23 mouse cellular contexts compared by ENCODE assay signal in the genomic region with DNA sequence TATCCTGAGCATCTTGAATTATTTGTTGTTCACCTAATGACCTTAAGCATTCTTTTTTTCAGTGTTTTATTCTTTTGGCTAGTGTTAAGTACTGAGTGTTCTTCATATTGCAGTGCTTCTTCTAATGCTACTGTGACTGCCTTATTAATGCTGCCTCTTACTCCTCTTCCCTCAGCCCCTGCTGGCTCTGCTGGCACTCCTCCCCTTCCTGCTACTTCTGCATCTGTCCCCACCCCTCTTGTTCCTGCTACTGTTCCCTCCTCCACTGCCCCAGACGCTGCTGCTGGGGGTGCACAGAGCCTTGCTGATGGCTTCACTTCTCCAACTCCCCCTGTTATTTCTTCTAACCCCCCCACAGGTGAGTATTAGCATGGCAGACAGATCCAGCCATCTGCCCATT. TPM values are rescaled to one million over a fixed set of nuclear protein-coding genes. Genes with fewer than 3 reads are reported as not detected.
DNase-seq lines count a peak whose midpoint lies in the region; ATAC-seq lines count a peak whose summit lies in the region.
"Had no signal": no experiment of that assay in that cellular context is flagged by ENCODE, and none has a peak within 500 bp of the region (broad histone marks: within the 10 kb centered on the region; RNA-seq: fewer than 3 reads in every experiment).

No protein-coding gene starts in this region.

- no peaks in the 10 kb centered on the region for H3K9me3 ChIP-seq in megakaryocyte, embryonic 14.5 days
- H3K9me3 ChIP-seq: embryonic facial prominence, embryonic 10.5 days; embryonic facial prominence, embryonic 12.5 days; forebrain, embryonic 13.5 days; forebrain, embryonic 15.5 days; G1E had no signal

- no peak for ATAC-seq in cerebellum, adult (ENCODE audit: insufficient number of reproducible peaks, low FRiP score, low TSS enrichment)
- ATAC-seq in megakaryocyte, adult 5-6 weeks (ENCODE audit: poor library complexity, severe bottlenecking): no peak
- ATAC-seq: activated CD4-positive, CD25-positive, alpha-beta regulatory T cell, adult 4 months; CD4-positive, CD25-positive, alpha-beta regulatory T cell, adult 4 months; forebrain, embryonic 13.5 days; forebrain, embryonic 15.5 days; forebrain, postnatal 0 days; Patski had no signal

- peak; percentile 24 for DNase-seq in cerebellum, adult 9-11 months
- DNase-seq in cerebellum, adult 11-12 months: no peak
- peak; percentile 48 to 58 for DNase-seq in cerebellum, postnatal 14 days
- DNase-seq in left cerebral cortex, postnatal 4 days: peak; percentile 16
- DNase-seq in left cerebral cortex, adult 18-20 months (ENCODE audit: low spot score in 2 of 2): no peak
- DNase-seq: adrenal gland, adult 8-10 months; adrenal gland, postnatal 14 days; adrenal gland, postnatal 36 days; B cell, adult 2 months; cerebellum, adult 8-10 months; forebrain, postnatal 0 days had no signal

- H3K4me3 ChIP-seq in megakaryocyte, embryonic 14.5 days (replicated peaks): peak overlapping the region; percentile 62
- H3K4me3 ChIP-seq: embryonic facial prominence, embryonic 10.5 days; embryonic facial prominence, embryonic 12.5 days; forebrain, embryonic 13.5 days; forebrain, embryonic 15.5 days had no signal

- intact Hi-C loops in left cerebral cortex, postnatal 4 days (cut with DNase I): no loop called here

- H3K36me3 ChIP-seq in megakaryocyte, embryonic 14.5 days (replicated peaks; ENCODE audit: low read length): peaks cover 60% of the 10 kb centered on the region

- no peaks in the 10 kb centered on the region for H3K27me3 ChIP-seq in megakaryocyte, embryonic 14.5 days (replicated peaks)
- H3K27me3 ChIP-seq: CH12.LX; embryonic facial prominence, embryonic 12.5 days; forebrain, embryonic 13.5 days; forebrain, embryonic 15.5 days; Patski had no signal

- peaks cover 13% of the 10 kb centered on the region for H3K4me1 ChIP-seq in megakaryocyte, embryonic 14.5 days
- H3K4me1 ChIP-seq: embryonic facial prominence, embryonic 10.5 days; embryonic facial prominence, embryonic 12.5 days; forebrain, embryonic 13.5 days; forebrain, embryonic 15.5 days had no signal

RNA-seq across cellular contexts. Expression of gene Abi2, which starts 40.5 kb away (rescaled TPM):
- total RNA-seq in left cerebral cortex, postnatal 4 days (2021): 100 to 1,000 TPM; 472 to 486 TPM
- 100 to 1,000 TPM; 380 to 385 TPM for total RNA-seq in left cerebral cortex, adult 18-20 months (2021)
- polyA plus RNA-seq in megakaryocyte, embryonic 14.5 days (2012; ENCODE audit: insufficient read depth, low replicate concordance): 1.7 and 11.2 TPM in 2 replicates
- total RNA-seq in megakaryocyte, adult 5-6 weeks (2015): 12.2 and 12.6 TPM in 2 replicates
- total RNA-seq in megakaryocyte, adult 5-6 weeks (2017): 8.0 and 9.6 TPM in 2 replicates

Comparison
In these comparisons a context has a peak if more than half of its experiments do, and no peak if none do; other contexts are left out.
1. DNase-seq: peak in cerebellum, adult 9-11 months (single experiment), cerebellum, postnatal 14 days (2 of 2) and left cerebral cortex, postnatal 4 days (single experiment); none in cerebellum, adult 11-12 months (single experiment) and left cerebral cortex, adult 18-20 months (0 of 2).
2. RNA of gene Abi2, which starts 40.5 kb away (total RNA-seq): 472 to 486 TPM in left cerebral cortex, postnatal 4 days and 380 to 385 TPM in left cerebral cortex, adult 18-20 months; 8.0 to 12.6 TPM in megakaryocyte, adult 5-6 weeks; every median in the first group is over 10 times any median in the second.